Comparison of ENCODE assay signal across 7 mouse cellular contexts in genomic region chr14:45529411-45530363, GRCm38 (mm10). TPM values are rescaled to one million over a fixed set of nuclear protein-coding genes. Genes with fewer than 3 reads are reported as not detected.
DNase-seq lines count a peak whose midpoint lies in the region; ATAC-seq and TF ChIP-seq lines count a peak whose summit lies in the region.

TSS of gene Fermt2 (minus strand) at chr14:45530118.

- no peak for TF ChIP-seq CTCF in hindbrain, postnatal 0 days (IDR thresholded peaks at IDR 0.05; ENCODE audit: low read depth)

- peak within 1 kb of the TSS; percentile 59 for H3K4me2 ChIP-seq in hindbrain, postnatal 0 days (ENCODE audit: low read depth, low read length)

- H3K4me1 ChIP-seq in hindbrain, postnatal 0 days (ENCODE audit: insufficient read depth, low read length): 0 out of 2 replicates have a peak, but pooled peaks cover 13% of the 10 kb centered on the region

- peak within 1 kb of the TSS; percentile 96 for H3K27ac ChIP-seq in hindbrain, postnatal 0 days

- peak within 1 kb of the TSS; percentile 76 for H3K9ac ChIP-seq in hindbrain, postnatal 0 days (replicated peaks; ENCODE audit: low read length)

- peak; percentile 91 for ATAC-seq in hindbrain, postnatal 0 days

- 2% methylated on average over 64 of the region's 126 CpGs for WGBS in hindbrain, postnatal 0 days

- peak within 1 kb of the TSS; percentile 85 for H3K4me3 ChIP-seq in hindbrain, postnatal 0 days (ENCODE audit: low read length)

- peak; percentile 93 for DNase-seq in adrenal gland, postnatal 10 days
- DNase-seq in embryo, embryonic 10 days (ENCODE audit: low spot score): peak; percentile 86
- peak; percentile 93 for DNase-seq in gastrocnemius, postnatal 14 days
- peak; percentile 87 for DNase-seq in hindbrain, postnatal 0 days (ENCODE audit: low spot score)
- DNase-seq in left cerebral cortex, postnatal 10 days (ENCODE audit: extremely low spot score in 1 of 2, low spot score in 2 of 2): peak; percentile 56 to 93
- DNase-seq in mesoderm, embryonic 11.5 days (ENCODE audit: low read depth, low spot score): peak; percentile 92
- peak; percentile 86 for DNase-seq in skeletal muscle tissue, adult 2 months (ENCODE audit: low read depth, low spot score)

- H3K9me3 ChIP-seq in hindbrain, postnatal 0 days (ENCODE audit: low read length): no peaks in the 10 kb centered on the region

- no peaks in the 10 kb centered on the region for H3K36me3 ChIP-seq in hindbrain, postnatal 0 days (ENCODE audit: insufficient read depth, low read length)

- H3K27me3 ChIP-seq in hindbrain, postnatal 0 days (ENCODE audit: insufficient read depth, low read length): no peaks in the 10 kb centered on the region

- intact Hi-C loops in gastrocnemius, postnatal 14 days (cut with DNase I; ENCODE audit: low total_unique reads): loop anchor here (10.0 kb wide), 1 partner anchor 55 kb away; no protein-coding TSS in a partner anchor
- intact Hi-C loops in left cerebral cortex, postnatal 10 days (cut with DNase I): loop anchor here (5.0 kb wide), 1 partner anchor 72 kb away; no protein-coding TSS in a partner anchor

RNA-seq across cellular contexts. Expression of gene Fermt2, which starts in this region (rescaled TPM):
- 100 to 1,000 TPM; 160 to 178 TPM for total RNA-seq in adrenal gland, postnatal 10 days (2021)
- 100 to 1,000 TPM; 180 to 188 TPM for total RNA-seq in gastrocnemius, postnatal 14 days (2021)
- 30.0 and 31.6 TPM in 2 replicates for total RNA-seq in hindbrain, postnatal 0 days (2014; rRNA removed)
- 76.4 and 89.4 TPM in 2 replicates for polyA plus RNA-seq in hindbrain, postnatal 0 days (2015; fragmentation: Nextera tagmentation; extraction: Ambion mirVana)
- 10 to 100 TPM; 78.6 to 81.1 TPM for total RNA-seq in left cerebral cortex, postnatal 10 days (2021)

Comparison
In these comparisons a context has a peak if more than half of its experiments do, and no peak if none do; other contexts are left out.
1. Peak in every context shown above with its lines: DNase-seq, ATAC-seq, H3K4me3 ChIP-seq and H3K27ac ChIP-seq.